Mouse (Mus musculus): ENCODE data around the gene Notch1.

GRCm38 (mm10) chr2:26459478-26459877, 57.0 kb downstream of the Notch1 start:
- TF ChIP-seq CTCF (IDR thresholded peaks at IDR 0.05; ENCODE audit: low read depth) (no peak), EP300 (IDR thresholded peaks at IDR 0.05; ENCODE audit: low read depth) (no peak)
